Mouse (Mus musculus) left cerebral cortex, postnatal 10 days (tissue): ENCODE results near the gene Vcp. TPM values are rescaled to one million over a fixed set of nuclear protein-coding genes. Genes with fewer than 3 reads are reported as not detected.
A peak's percentile ranks its signal among the peaks of the same experiment; 100 is the strongest.

Source experiments
- DNase-seq, 2 experiments: peaks; one replicate each; pipeline ENCODE4 v3.0.0; 2021 to 2022; ENCODE audit warnings: low spot score in 2 of 2, mixed read lengths in 1 of 2; ENCODE audit errors: extremely low spot score in 1 of 2
- intact Hi-C: fragments of 180-260 bp; cut with DNase I; formaldehyde crosslinking; loops from one replicate; pipeline ENCODE4 v1.15.1; 2025
- total RNA-seq, 2 experiments: library from RNA; stranded (reverse); gene quantifications; 2 replicates each; pipeline ENCODE4 v1.2.3; 2021

Vcp gene
- total RNA-seq, 2 experiments from 2014 or later, result 270 to 280 TPM

GRCm38 (mm10) chr4:42951206-42952195, 48.8 kb downstream of the Vcp start:
- intact Hi-C loops, result loop anchor here (5.0 kb wide), 1 partner anchor 74 kb away; no protein-coding TSS in a partner anchor

GRCm38 (mm10) chr4:42950065-42950558, 50.2 kb downstream of the Vcp start:
- intact Hi-C loops, result loop anchor here (5.0 kb wide), 1 partner anchor 73 kb away; no protein-coding TSS in a partner anchor
- peak; percentile 85 to 96 for DNase-seq

More at GRCm38 (mm10) chr4:42951206-42952195, 48.8 kb downstream of the Vcp start:
- no peak for DNase-seq

DNA sequence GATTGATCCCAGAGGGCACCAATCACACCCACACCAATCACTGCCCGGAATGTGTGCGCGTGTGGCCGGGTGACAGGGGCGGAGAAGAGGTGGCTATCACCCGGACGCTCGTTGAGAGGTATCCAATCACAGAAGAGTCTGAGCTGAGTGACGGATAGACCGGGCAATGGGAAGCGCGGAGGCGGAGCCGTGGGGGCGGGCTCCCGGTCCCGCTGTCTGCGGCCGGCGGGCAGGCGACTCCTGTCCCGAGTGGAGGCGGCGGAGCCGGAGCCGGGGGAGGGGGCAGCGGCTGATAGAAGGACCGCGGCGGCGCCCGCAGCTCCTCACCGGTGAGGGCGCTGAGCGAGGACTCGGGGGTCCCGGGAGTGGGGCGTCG, 50.6 kb downstream of the Vcp start, which contains the start of gene Dnajb5:
TSS of gene Dnajb5 (plus strand) at position 139 of the 376 bp plus-strand sequence.
- intact Hi-C loops, result loop anchor here (5.0 kb wide), 1 partner anchor 72 kb away; no protein-coding TSS in a partner anchor

DNA sequence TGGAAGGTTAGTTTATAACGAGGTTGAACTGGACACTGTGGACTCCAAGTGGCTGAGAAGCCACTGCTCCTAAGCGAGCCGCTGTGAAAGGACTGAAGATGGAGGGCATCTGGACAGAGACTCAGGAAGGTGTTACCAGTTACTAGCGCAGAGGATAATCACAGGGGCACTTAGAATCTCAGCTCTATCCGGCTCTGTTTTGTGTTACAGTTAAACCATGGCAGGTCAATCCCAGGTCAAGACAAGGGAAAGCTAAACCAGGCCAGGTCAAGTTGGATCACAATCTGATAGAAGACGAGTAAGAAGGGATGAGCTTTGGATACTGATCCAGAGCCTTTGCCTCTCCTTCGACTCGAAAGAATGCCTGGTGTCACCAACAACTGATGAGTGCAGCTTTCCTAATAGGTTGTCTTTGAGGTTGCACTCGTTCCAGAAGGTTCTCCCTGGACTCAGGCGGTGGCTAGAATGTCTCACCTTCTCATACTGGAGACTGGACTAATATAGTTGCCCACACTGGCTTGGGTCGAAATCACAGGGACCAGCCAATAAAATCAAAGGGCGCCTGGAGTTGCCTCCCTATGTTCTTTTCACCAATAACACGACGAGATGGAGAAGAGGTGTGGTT, 51.1 kb downstream of the Vcp start:
- intact Hi-C loops, result no loop called here
- peak in 1 of 2 experiments; percentile 19 for DNase-seq

More for the DNA sequence above, 50.6 kb downstream of the Vcp start, which contains the start of gene Dnajb5:
- DNase-seq, result peak; percentile 97 to 99

- intact Hi-C loops, result no loop called here
- DNase-seq, result peak in 1 of 2 experiments; percentile 60
Observed at GRCm38 (mm10) chr4:42948527-42948926, 51.8 kb downstream of the Vcp start.

DNA sequence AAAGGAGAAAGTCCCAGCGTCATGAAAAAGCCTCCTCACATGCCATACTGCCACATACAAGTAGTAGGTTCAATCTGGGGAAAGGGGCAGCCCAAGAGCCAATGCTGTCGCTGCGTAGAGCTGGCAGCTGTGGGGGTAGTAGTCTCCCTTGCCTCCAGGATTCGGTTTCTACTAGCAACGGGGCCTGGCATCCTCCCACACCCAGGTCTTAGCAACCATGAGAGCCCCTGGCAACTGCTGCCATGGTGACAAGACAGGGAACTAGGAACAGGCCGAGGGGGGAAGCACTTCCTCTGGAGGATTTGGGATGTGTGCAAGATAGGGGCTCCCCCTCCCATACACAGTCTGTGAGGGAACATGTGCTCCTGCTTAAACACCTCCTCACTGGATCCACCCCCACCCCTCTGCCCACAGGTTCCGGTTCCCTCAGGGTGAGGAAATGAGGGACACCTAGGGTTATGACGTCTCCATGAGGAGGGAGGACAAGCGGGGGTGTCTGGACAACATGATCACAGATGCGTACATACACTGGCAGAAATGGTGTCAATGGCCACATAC, 53.5 kb downstream of the Vcp start:
- DNase-seq, result peak; percentile 88 to 94
- intact Hi-C loops, result no loop called here

- intact Hi-C loops, result no loop called here
- DNase-seq, result peak; percentile 71 to 85
Observed at GRCm38 (mm10) chr4:42945952-42946351, 54.4 kb downstream of the Vcp start.

- peak in 1 of 2 experiments; percentile 14 for DNase-seq
- intact Hi-C loops, result no loop called here
Observed at GRCm38 (mm10) chr4:42945445-42945844, 54.9 kb downstream of the Vcp start.

DNA sequence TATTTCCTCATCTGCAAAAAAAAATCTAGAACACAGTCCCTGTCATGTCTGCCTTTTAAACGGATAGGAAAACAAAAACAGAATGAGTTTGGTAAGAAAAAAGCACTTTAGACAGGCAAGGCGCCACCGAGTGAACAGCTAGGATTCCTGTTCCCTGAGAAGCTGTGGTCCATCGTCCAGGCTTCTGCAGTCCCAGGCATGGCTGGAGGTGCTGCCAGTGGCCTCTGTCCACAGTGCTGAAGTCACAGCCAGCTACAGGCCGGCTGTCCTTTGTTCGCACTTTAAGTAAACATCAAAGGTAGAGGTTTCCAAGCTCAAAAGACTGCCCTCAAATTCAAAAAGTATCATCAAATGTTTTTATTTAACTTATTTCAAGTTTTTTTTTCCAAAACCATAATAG, 55.3 kb downstream of the Vcp start:
- intact Hi-C loops, result no loop called here
- peak; percentile 22 to 56 for DNase-seq

DNA sequence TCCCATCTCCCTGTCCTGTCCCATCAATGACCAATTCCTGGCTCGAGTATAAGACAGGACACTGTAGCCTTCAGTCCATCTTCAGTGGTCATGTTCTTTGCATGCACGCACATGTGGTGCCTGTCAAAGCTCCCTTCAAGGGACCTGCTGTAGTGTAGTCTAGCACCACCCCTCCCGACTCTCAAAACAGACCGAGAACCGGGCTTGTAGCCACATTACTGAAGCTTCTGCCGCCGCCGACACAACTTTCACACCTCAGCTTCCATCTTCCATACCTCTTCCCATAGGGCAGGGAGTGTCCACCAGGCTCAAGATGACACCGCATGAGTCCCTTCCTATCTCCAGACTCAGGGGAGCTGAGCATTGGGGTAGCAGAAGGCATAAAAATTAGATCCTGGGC, 56.1 kb downstream of the Vcp start:
- DNase-seq, result peak; percentile 29 to 37
- intact Hi-C loops, result no loop called here

DNA sequence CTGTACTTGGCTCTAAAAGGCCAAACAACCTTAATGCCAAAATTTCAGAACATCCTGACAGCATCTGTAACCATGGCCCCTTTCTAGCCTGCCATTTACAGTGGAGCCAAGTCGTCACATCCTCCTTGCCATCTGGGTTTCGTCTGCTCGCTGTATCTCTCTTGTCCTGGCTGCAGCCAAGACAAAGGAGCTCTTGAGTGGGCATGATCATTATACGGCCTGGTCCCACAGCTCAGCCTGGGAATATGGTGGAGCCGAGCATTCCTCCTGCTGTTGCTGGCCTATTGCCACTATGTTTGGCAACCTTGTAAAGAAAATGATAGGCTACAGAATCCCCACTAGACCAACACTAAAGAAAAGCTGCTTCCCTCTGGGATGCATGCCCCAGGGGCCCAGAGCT, 57.0 kb downstream of the Vcp start:
- intact Hi-C loops, result no loop called here
- peak in 1 of 2 experiments; percentile 32 for DNase-seq

- intact Hi-C loops, result no loop called here
- peak in 1 of 2 experiments; percentile 12 for DNase-seq
Observed at GRCm38 (mm10) chr4:42941396-42941795, 58.9 kb downstream of the Vcp start.

DNA sequence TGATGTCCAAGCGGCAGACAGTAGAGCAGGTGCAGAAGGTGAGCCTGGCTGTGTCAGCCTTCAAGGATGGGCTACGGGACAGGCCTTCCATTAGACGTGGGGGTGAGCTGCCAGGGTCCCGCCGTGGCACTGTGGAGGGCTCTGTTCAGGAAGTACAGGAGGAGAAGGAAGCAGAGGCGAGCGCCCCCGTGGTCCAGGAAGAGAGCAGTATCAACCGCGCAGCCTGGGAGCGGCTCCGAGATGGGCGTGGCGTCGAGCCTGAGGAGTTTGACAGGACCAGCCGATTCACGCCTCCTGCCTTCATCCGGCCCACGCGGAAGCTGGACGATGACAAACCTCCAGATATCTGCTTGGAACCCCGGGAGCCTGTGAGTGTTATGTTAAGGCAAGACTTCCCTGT, 66.7 kb downstream of the Vcp start:
- DNase-seq, result peak in 1 of 2 experiments; percentile 86
- intact Hi-C loops, result no loop called here

DNA sequence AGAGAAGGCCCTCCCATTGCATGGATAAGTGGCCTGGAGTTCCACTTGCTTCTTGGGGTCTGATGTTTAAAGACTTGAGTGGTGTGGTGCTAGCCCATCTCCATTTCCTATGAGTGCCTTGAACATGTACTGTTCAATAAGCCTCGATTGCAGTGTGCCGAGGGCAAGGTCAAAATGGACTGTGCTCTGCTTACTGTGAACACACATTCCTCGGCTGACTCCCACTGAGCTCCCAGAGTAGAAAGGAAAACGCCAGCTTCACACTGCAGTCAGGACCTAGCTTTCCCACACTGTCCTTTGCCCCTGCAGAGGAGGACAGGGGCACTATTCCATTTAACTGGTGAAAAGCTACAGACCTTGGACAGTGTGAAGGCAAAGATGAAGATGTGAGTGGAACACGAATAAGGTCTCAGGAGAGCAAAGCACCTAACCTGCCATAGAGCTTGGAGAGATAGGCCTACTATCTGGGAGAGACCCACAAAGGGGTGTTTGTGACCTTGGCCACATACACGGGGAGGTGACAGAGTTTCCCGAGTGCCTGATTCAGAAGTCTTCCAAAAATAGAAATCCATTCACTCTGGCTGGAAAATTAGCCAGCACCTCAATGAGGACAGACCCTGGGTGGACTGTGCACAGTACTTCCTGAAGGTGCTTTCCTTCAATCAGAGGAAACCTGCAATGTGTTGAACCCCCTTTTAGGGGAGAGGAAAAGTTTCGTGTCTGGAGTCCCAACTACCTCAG, 67.9 kb downstream of the Vcp start:
- peak in 1 of 2 experiments; percentile 16 for DNase-seq
- intact Hi-C loops, result no loop called here

Other genes with a start within 250 kb of the Vcp start
- 1 to 10 TPM in 1 of 2 experiments, under 1 TPM in 1; 0.90 to 1.2 TPM for gene Ccl19, start 243.9 kb downstream of the Vcp start, total RNA-seq
- not detected for gene Ccl21a, start 226.5 kb downstream of the Vcp start, total RNA-seq
- gene Fam205a1, start 146.6 kb downstream of the Vcp start, total RNA-seq, result under 1 TPM in 1 of 2 experiments, not detected in 1; 0.34 TPM
- gene Gm12394, start 143.7 kb downstream of the Vcp start, total RNA-seq, result 1 to 10 TPM; 2.4 to 2.5 TPM
- 1 to 10 TPM; 1.2 to 1.4 TPM for gene Fam205c, start 126.3 kb downstream of the Vcp start, total RNA-seq
- 100 to 1,000 TPM; 283 to 300 TPM for gene Phf24, start 83.8 kb downstream of the Vcp start, total RNA-seq
- 100 to 1,000 TPM; 179 to 193 TPM for gene Dnajb5, start 50.7 kb downstream of the Vcp start, total RNA-seq
- gene 1700022I11Rik, start 30.9 kb downstream of the Vcp start, total RNA-seq, result not detected
- gene Fancg, start 10.0 kb upstream of the Vcp start, total RNA-seq, result 10 to 100 TPM in 1 of 2 experiments, 1 to 10 TPM in 1; 8.4 to 10.8 TPM
- 10 to 100 TPM; 24.3 to 32.6 TPM for gene Pigo, start 25.3 kb upstream of the Vcp start, total RNA-seq
- 100 to 1,000 TPM; 102 to 114 TPM for gene Stoml2, start 31.2 kb upstream of the Vcp start, total RNA-seq
- gene Fam214b, start 45.7 kb upstream of the Vcp start, total RNA-seq, result 10 to 100 TPM; 38.1 to 39.5 TPM
- gene Unc13b, start 58.4 kb upstream of the Vcp start, total RNA-seq, result 10 to 100 TPM; 61.0 to 65.4 TPM